Comparison of ENCODE assay signal across 25 mouse cellular contexts in the genomic region with DNA sequence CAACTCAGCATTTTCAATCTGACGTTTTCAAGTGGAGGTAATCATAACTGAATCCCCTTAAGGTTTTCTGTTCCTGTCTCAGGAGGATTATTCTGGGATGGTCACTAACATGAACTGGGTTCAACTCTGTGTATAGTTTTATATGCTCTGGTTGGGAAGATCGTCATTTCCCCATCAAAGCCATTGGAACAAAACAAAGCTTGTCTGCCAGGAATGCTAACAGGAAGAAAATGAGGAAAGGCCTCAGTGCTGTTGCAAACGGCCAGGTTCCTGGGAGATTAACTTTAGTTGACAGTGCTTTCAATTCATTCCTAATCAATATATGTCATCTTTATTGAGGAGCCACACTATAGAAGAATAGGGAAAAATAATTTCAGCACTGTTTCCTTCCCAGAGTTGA.
DNase-seq lines count a peak whose midpoint lies in the region; ATAC-seq and TF ChIP-seq lines count a peak whose summit lies in the region.
"Had no signal": no experiment of that assay in that cellular context is flagged by ENCODE, and none has a peak within 500 bp of the region (broad histone marks: within the 10 kb centered on the region; RNA-seq: fewer than 3 reads in every experiment).

No protein-coding gene starts in this region.

- H3K4me2 ChIP-seq in kidney, embryonic 16.5 days (replicated peaks; ENCODE audit: low read depth, low read length), result no peak overlapping the region
- H3K4me2 ChIP-seq in stomach, embryonic 16.5 days (ENCODE audit: low read depth, low read length), result no peak overlapping the region
- no peak overlapping the region for H3K4me2 ChIP-seq in neural tube, embryonic 15.5 days
- H3K4me2 ChIP-seq: embryonic facial prominence, embryonic 12.5 days; forebrain, embryonic 12.5 days had no signal

- H3K27ac ChIP-seq in kidney, adult 2 months (ENCODE audit: insufficient read depth, low read depth, low read length), result peak overlapping the region; percentile 88
- H3K27ac ChIP-seq in kidney, embryonic 16.5 days (ENCODE audit: low read length), result 0 out of 2 replicates have a peak overlapping the region, but pooled peaks have one; percentile 18
- H3K27ac ChIP-seq in stomach, embryonic 16.5 days (ENCODE audit: low read length), result peak overlapping the region; percentile 31; the same call in 1 of the 2 replicates
- H3K27ac ChIP-seq in neural tube, embryonic 15.5 days (replicated peaks), result no peak overlapping the region
- H3K27ac ChIP-seq: embryonic facial prominence, embryonic 10.5 days; embryonic facial prominence, embryonic 12.5 days; forebrain, embryonic 10.5 days; forebrain, embryonic 12.5 days had no signal

- H3K36me3 ChIP-seq in kidney, adult 2 months (ENCODE audit: control insufficient read depth, insufficient read depth, low read length), result no peaks in the 10 kb centered on the region
- no peaks in the 10 kb centered on the region for H3K36me3 ChIP-seq in kidney, embryonic 16.5 days (ENCODE audit: insufficient read depth, low read length)
- H3K36me3 ChIP-seq in stomach, embryonic 16.5 days (ENCODE audit: control insufficient read depth, insufficient read depth, low read length), result no peaks in the 10 kb centered on the region
- no peaks in the 10 kb centered on the region for H3K36me3 ChIP-seq in neural tube, embryonic 15.5 days
- H3K36me3 ChIP-seq: embryonic facial prominence, embryonic 10.5 days; embryonic facial prominence, embryonic 12.5 days; forebrain, embryonic 10.5 days; forebrain, embryonic 12.5 days; G1E had no signal

- no peak for TF ChIP-seq CTCF in kidney, adult 2 months (conservative IDR thresholded peaks at IDR 0.05; ENCODE audit: insufficient read depth, insufficient read length, low read depth, low read length)

- no peak overlapping the region for H3K9ac ChIP-seq in kidney, embryonic 16.5 days (replicated peaks; ENCODE audit: low read length)
- no peak overlapping the region for H3K9ac ChIP-seq in stomach, embryonic 16.5 days (ENCODE audit: low read length)
- no peak overlapping the region for H3K9ac ChIP-seq in neural tube, embryonic 15.5 days (replicated peaks)
- H3K9ac ChIP-seq: embryonic facial prominence, embryonic 12.5 days; forebrain, embryonic 12.5 days had no signal

- H3K9me3 ChIP-seq in kidney, embryonic 16.5 days (ENCODE audit: low read length), result no peaks in the 10 kb centered on the region
- H3K9me3 ChIP-seq in stomach, embryonic 16.5 days (replicated peaks; ENCODE audit: control insufficient read depth, low read length), result no peaks in the 10 kb centered on the region
- H3K9me3 ChIP-seq in neural tube, embryonic 15.5 days (replicated peaks), result no peaks in the 10 kb centered on the region
- H3K9me3 ChIP-seq: embryonic facial prominence, embryonic 10.5 days; embryonic facial prominence, embryonic 12.5 days; forebrain, embryonic 10.5 days; forebrain, embryonic 12.5 days had no signal

- no peaks in the 10 kb centered on the region for H3K27me3 ChIP-seq in kidney, adult 2 months (replicated peaks; ENCODE audit: control insufficient read depth, insufficient read depth, low read length)
- peaks cover 16% of the 10 kb centered on the region; the same call in 1 of the 2 replicates for H3K27me3 ChIP-seq in kidney, embryonic 16.5 days (ENCODE audit: insufficient read depth, low read length)
- H3K27me3 ChIP-seq in stomach, embryonic 16.5 days (ENCODE audit: control insufficient read depth, insufficient read depth, low read length), result no peaks in the 10 kb centered on the region
- H3K27me3 ChIP-seq in neural tube, embryonic 15.5 days (replicated peaks), result no peaks in the 10 kb centered on the region
- H3K27me3 ChIP-seq: CH12.LX; embryonic facial prominence, embryonic 12.5 days; Patski had no signal

- WGBS in kidney, adult 2 months, result 63% methylated on average over 3 of the region's 3 CpGs
- 70% methylated on average over 3 of the region's 3 CpGs for WGBS in kidney, embryonic 16.5 days
- WGBS in stomach, embryonic 16.5 days, result 48% methylated on average over 3 of the region's 3 CpGs
- WGBS in neural tube, embryonic 15.5 days, result 65% methylated on average over 3 of the region's 3 CpGs

- TF ChIP-seq POLR2A in kidney, adult 2 months (IDR thresholded peaks at IDR 0.05; ENCODE audit: low read depth, low read length), result no peak

- ATAC-seq in kidney, embryonic 16.5 days (ENCODE audit: low FRiP score, low TSS enrichment), result no peak
- no peak for ATAC-seq in stomach, embryonic 16.5 days (ENCODE audit: insufficient read depth, low FRiP score)
- no peak for ATAC-seq in neural tube, embryonic 15.5 days (ENCODE audit: low FRiP score)
- ATAC-seq: activated CD4-positive, CD25-positive, alpha-beta regulatory T cell, adult 4 months; CD4-positive, CD25-positive, alpha-beta regulatory T cell, adult 4 months; forebrain, embryonic 14.5 days; Patski had no signal

- no peak for DNase-seq in kidney, adult 2 months
- DNase-seq in kidney, postnatal 36 days, result no peak
- no peak for DNase-seq in kidney, postnatal 10 days
- peak; percentile 67 for DNase-seq in fat pad, adult 2 months (ENCODE audit: extremely low read depth, low read depth, low spot score)
- no peak for DNase-seq in right cerebral cortex, postnatal 36 days (ENCODE audit: low spot score in 2 of 2)
- DNase-seq: adrenal gland, adult 8-10 months; B cell, adult 2 months; cerebellum, adult 11-12 months; cerebellum, adult 2 months; cerebellum, adult 9-10 months; cerebellum, postnatal 10 days; cerebellum, postnatal 25 days had no signal

- no peak overlapping the region for H3K4me3 ChIP-seq in kidney, adult 2 months (ENCODE audit: insufficient read depth, low read depth, low read length)
- no peak overlapping the region for H3K4me3 ChIP-seq in kidney, embryonic 16.5 days (ENCODE audit: low read length)
- H3K4me3 ChIP-seq in stomach, embryonic 16.5 days (replicated peaks; ENCODE audit: low read length), result no peak overlapping the region
- H3K4me3 ChIP-seq in neural tube, embryonic 15.5 days (replicated peaks), result no peak overlapping the region
- H3K4me3 ChIP-seq: embryonic facial prominence, embryonic 10.5 days; embryonic facial prominence, embryonic 12.5 days; forebrain, embryonic 10.5 days; forebrain, embryonic 12.5 days had no signal

- H3K4me1 ChIP-seq in kidney, adult 2 months (ENCODE audit: control insufficient read depth, insufficient read depth, low read length), result peaks cover 14% of the 10 kb centered on the region
- peaks cover 15% of the 10 kb centered on the region for H3K4me1 ChIP-seq in kidney, embryonic 16.5 days (ENCODE audit: insufficient read depth, low read length)
- no peaks in the 10 kb centered on the region for H3K4me1 ChIP-seq in stomach, embryonic 16.5 days (ENCODE audit: control insufficient read depth, insufficient read depth, low read length)
- no peaks in the 10 kb centered on the region for H3K4me1 ChIP-seq in neural tube, embryonic 15.5 days
- H3K4me1 ChIP-seq: embryonic facial prominence, embryonic 10.5 days; embryonic facial prominence, embryonic 12.5 days; forebrain, embryonic 10.5 days; forebrain, embryonic 12.5 days had no signal
